Mouse (Mus musculus) testis, adult 2 months (tissue): ENCODE results near the gene Zdhhc4. TPM values are rescaled to one million over a fixed set of nuclear protein-coding genes. Genes with fewer than 3 reads are reported as not detected.

Source experiments
- H3K27ac ChIP-seq: fragments of 200-500 bp; 2 replicates; pipeline ENCODE4 v1.5.1; 2012; ENCODE audit warnings: low read depth, low read length; ENCODE audit not compliant: control insufficient read depth, insufficient read depth
- H3K27me3 ChIP-seq: fragments of 200-500 bp; 2 replicates; pipeline ENCODE4 v1.6.1; 2012; ENCODE audit warnings: mild to moderate bottlenecking, low read length, moderate library complexity; ENCODE audit not compliant: control insufficient read depth, insufficient read depth
- H3K36me3 ChIP-seq: fragments of 200-500 bp; 2 replicates; pipeline ENCODE4 v1.6.1; 2012; ENCODE audit warnings: mild to moderate bottlenecking, low read length; ENCODE audit not compliant: control insufficient read depth, insufficient read depth
- H3K4me1 ChIP-seq: fragments of 200-500 bp; 2 replicates; pipeline ENCODE4 v1.6.1; 2012; ENCODE audit warnings: low read length; ENCODE audit not compliant: control insufficient read depth, insufficient read depth
- H3K4me3 ChIP-seq: fragments of 200-500 bp; 2 replicates; pipeline ENCODE4 v1.5.1; 2012; ENCODE audit warnings: low read depth, mild to moderate bottlenecking, low read length, moderate library complexity, mixed read lengths; ENCODE audit not compliant: control insufficient read depth
- CTCF ChIP-seq: fragments of 200-500 bp; IDR thresholded peaks from 2 replicates; pipeline ENCODE4 v1.5.1; 2012; ENCODE audit warnings: low read depth, mild to moderate bottlenecking, inconsistent platforms, low read length, moderate library complexity; ENCODE audit not compliant: control insufficient read depth, insufficient read depth, insufficient replicate concordance
- POLR2A ChIP-seq: fragments of 200-500 bp; IDR thresholded peaks from 2 replicates; pipeline ENCODE4 v1.6.1; 2012; ENCODE audit warnings: low read depth, mild to moderate bottlenecking, inconsistent platforms, low read length, moderate library complexity; ENCODE audit not compliant: control insufficient read depth
- polyA plus RNA-seq: library from polyadenylated mRNA; depleted of rRNA; stranded (reverse); fragments of >200 nt; gene quantifications from 2 replicates; pipeline ENCODE4 v1.2.3, GENCODE M21; 2012

Gene Zdhhc4
- polyA plus RNA-seq, 1 experiment: 402 TPM

GRCm38 (mm10) chr5:143356017-143356416 is 27.0 kb upstream of the Zdhhc4 start:
- Histone ChIP-seq H3K27me3 (no peaks in the 10 kb centered on the region), H3K4me3 (no peak overlapping the region), H3K27ac (no peak overlapping the region), H3K36me3 (no peaks in the 10 kb centered on the region), H3K4me1 (no peaks in the 10 kb centered on the region)
- TF ChIP-seq POLR2A (no peak), CTCF (no peak)

DNA sequence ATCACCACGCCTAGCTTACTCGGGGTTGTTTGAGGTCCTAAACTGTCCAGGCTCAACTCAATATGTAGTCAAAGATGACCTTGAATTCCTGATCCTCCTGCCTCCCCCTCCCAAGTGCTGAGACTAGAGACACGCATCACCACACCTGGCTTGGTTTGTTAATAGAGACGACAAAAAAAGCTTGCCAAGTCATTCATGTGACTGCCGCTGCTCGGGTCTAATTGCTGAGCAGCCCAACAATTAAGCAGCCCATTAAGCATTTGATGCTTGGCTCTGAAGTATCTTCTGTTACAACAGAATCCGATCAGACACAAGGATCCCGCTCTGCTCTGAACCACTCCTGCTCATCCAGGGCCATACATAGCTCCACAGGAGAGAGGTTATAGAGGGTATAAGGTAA is 17.3 kb upstream of the Zdhhc4 start:
- Histone ChIP-seq H3K4me1 (no peaks in the 10 kb centered on the region), H3K36me3 (no peaks in the 10 kb centered on the region), H3K27ac (no peak overlapping the region), H3K4me3 (no peak overlapping the region), H3K27me3 (no peaks in the 10 kb centered on the region)
- no peak for TF ChIP-seq CTCF
- no peak for TF ChIP-seq POLR2A

- Histone ChIP-seq H3K4me3 (no peak overlapping the region), H3K4me1 (no peaks in the 10 kb centered on the region; the same call in 1 of the 2 replicates), H3K36me3 (no peaks in the 10 kb centered on the region), H3K27ac (no peak overlapping the region), H3K27me3 (no peaks in the 10 kb centered on the region)
- TF ChIP-seq POLR2A (no peak), CTCF (no peak)
Observed at GRCm38 (mm10) chr5:143339603-143340002, 10.5 kb upstream of the Zdhhc4 start.

DNA sequence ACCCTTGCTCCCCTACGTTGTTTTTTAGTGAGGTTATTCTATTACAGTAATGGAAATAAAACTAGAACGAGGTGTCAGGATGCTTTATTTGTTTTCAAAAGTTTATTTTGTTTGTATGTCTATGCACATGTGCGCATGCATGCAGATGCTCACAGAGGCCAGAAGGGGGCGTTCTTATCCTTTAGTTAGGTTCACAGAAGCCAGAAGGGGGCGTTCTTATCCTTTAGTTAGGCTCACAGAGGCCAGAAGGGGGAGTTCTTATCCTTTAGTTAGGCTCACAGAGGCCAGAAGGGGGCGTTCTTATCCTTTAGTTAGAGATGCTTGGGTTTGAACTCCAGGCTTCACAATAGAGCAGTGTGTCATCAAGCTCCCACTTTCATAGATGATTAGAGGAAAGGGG is 7.5 kb upstream of the Zdhhc4 start:
- Histone ChIP-seq H3K27me3 (no peaks in the 10 kb centered on the region), H3K36me3 (no peaks in the 10 kb centered on the region), H3K4me1 (no peaks in the 10 kb centered on the region; the same call in none of the 2 replicates), H3K27ac (no peak overlapping the region), H3K4me3 (no peak overlapping the region)
- TF ChIP-seq POLR2A: no peak
- TF ChIP-seq CTCF: no peak

DNA sequence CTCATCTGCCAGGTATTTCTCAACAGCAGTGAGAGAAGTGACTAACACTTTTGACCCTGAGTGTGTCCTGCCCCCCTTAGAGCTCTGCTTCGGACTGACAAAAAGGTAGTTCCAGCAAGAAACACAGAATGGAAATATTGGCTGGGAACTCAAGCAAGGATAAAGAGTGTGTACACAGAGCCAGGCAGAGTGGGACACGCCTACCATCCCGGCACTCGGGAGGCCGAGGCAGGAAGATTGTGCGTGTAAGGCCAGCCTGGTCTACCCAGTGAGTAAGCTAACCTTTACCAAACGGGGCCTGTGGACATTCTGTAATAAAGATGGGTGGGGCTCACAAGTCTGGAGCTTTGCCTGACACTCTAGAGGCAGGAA is 6.0 kb upstream of the Zdhhc4 start:
- Histone ChIP-seq H3K36me3 (no peaks in the 10 kb centered on the region), H3K27ac (no peak overlapping the region), H3K4me1 (no peaks in the 10 kb centered on the region; the same call in none of the 2 replicates), H3K27me3 (no peaks in the 10 kb centered on the region), H3K4me3 (peak overlapping the region; percentile 41)
- TF ChIP-seq CTCF (no peak), POLR2A (peak; percentile 26; the same call in 1 of the 2 replicates)

DNA sequence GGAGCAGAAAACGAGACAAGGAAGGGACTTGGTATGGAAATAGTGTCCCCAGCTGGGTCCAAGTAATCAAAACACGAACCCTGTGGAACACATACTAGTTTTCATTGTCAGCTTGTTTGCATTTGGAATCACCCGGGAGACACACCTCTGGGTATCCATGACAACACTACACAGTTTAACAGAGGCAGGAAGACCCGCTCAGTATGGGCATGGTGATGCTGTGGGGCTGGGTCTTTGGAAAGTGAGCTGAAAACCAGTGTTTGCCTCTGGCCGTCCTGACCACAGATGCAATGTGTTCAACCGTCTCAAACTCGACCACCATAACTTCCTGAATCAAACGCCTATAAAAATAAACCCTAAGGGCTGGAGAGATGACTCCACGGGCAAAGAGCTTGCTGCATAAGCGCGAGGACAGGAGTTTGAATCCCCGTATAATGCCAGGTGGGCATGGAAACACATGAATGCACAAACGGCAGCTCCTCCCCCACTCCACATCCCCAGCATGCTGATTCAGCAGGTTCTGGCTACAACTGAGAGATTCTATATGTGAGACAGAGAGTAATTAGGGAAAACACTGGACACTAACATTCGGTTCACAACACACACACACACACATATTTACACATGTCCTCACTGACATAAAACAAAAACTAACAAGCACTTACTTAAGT is 5.5 kb upstream of the Zdhhc4 start:
- Histone ChIP-seq H3K27ac (no peak overlapping the region), H3K36me3 (no peaks in the 10 kb centered on the region), H3K27me3 (no peaks in the 10 kb centered on the region), H3K4me1 (no peaks in the 10 kb centered on the region; the same call in none of the 2 replicates), H3K4me3 (peak overlapping the region; percentile 55)
- no peak for TF ChIP-seq POLR2A
- TF ChIP-seq CTCF: no peak

DNA sequence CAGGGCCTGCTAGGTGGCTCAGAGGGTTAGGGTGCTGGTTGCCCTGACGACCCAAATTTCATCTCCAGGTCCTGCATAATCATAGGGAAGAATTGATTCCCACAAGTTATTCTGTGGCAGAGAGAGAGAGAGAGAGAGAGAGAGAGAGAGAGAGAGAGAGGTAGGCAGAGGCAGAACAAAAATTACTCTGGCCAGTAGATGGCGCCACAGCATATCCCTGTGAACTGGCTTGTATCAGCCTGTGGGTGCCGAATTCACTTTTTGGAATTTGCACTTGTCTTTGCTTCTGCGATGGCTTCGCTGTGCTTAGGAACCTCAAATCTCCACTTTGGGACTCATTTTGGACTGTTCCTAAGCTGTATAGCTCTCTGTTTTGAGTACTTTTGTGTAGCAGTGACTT is 4.8 kb upstream of the Zdhhc4 start:
- H3K4me3 ChIP-seq: peak overlapping the region; percentile 55; the same call in 1 of the 2 replicates
- no peaks in the 10 kb centered on the region for H3K36me3 ChIP-seq
- no peak overlapping the region for H3K27ac ChIP-seq
- no peaks in the 10 kb centered on the region; the same call in none of the 2 replicates for H3K4me1 ChIP-seq
- no peak for TF ChIP-seq POLR2A
- TF ChIP-seq CTCF: peak; percentile 48; the same call in 1 of the 2 replicates
- H3K27me3 ChIP-seq: no peaks in the 10 kb centered on the region

DNA sequence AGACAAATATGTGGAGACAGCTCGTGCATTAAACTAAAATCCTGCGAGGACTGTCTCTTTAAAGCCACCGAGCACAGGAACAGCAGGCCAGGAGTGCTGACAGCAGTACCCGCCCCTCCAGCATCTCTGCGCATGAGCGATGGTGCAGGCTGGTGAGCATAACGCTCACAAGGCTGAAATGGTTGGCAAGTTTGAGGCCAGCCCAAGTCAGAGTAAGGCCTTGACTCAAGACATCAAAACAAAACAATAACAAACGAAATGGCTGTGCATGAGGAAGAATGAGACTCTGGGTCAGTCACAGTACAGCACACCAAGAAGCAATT is 11.8 kb downstream of the Zdhhc4 start:
- peaks cover 8% of the 10 kb centered on the region for H3K4me1 ChIP-seq
- H3K27me3 ChIP-seq: no peaks in the 10 kb centered on the region
- no peak overlapping the region for H3K4me3 ChIP-seq
- no peak for TF ChIP-seq POLR2A
- TF ChIP-seq CTCF: no peak
- H3K36me3 ChIP-seq: peaks cover 2% of the 10 kb centered on the region
- no peak overlapping the region for H3K27ac ChIP-seq
